Mouse (Mus musculus): Measurements from ENCODE around the gene Tyrp1. TPM values are rescaled to one million over a fixed set of nuclear protein-coding genes. Genes with fewer than 3 reads are reported as not detected.

Gene Tyrp1
- polyA plus RNA-seq, 1 experiment from 2014 or later = 0.26 TPM

DNA sequence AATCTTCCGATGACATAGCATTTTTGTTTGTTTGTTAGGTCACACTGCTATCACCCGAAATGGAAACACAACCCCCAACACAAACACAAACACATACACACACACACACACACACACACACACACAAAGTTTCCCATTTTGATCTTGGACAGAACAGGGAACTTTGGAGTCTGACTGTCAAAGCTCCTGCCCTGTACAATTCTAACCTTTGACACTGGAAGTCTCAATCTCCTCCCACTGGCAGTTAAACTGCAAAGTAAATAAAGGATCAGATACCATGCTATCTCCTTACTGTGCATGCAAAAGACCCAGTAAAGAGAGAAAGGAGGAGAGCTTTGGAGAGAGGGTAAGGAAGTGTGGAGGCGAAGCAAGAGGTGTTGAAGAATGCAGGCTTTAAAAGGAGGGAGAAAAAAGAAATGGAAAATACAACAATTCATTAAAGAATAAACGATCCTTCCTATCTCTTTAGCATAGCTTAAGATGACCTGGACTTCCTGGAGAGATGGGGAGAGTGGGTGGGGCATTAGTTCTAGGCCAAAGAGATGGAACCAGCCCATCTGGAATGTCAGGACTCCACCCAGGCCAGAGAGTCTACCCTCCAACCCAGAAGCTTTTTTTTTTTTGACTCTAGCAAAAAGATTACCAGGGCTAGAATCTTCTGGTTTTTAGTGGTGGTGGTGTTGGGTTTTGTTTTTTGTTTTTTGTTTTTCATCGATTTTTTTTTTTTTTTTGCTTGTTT lies 40.4 kb downstream of the Tyrp1 start:
- no peaks in the 10 kb centered on the region for H3K4me1 ChIP-seq (ENCODE audit: control insufficient read depth, insufficient read depth, low read depth, low read length)
- H3K27me3 ChIP-seq (replicated peaks; ENCODE audit: control insufficient read depth, insufficient read depth, low read length) = no peaks in the 10 kb centered on the region
- WGBS = 66% methylated on average over 5 of the region's 5 CpGs
- H3K36me3 ChIP-seq (ENCODE audit: control insufficient read depth, insufficient read depth, low read length) = no peaks in the 10 kb centered on the region
- H3K4me2 ChIP-seq (ENCODE audit: low read length) = no peak overlapping the region
- no peaks in the 10 kb centered on the region for H3K9me3 ChIP-seq (ENCODE audit: control insufficient read depth, low read length)
- H3K4me3 ChIP-seq (ENCODE audit: low read length) = no peak overlapping the region
- no peak for ATAC-seq
- H3K27ac ChIP-seq (ENCODE audit: low read depth, low read length) = no peak overlapping the region
- no peak overlapping the region for H3K9ac ChIP-seq (ENCODE audit: low read depth, low read length)

DNA sequence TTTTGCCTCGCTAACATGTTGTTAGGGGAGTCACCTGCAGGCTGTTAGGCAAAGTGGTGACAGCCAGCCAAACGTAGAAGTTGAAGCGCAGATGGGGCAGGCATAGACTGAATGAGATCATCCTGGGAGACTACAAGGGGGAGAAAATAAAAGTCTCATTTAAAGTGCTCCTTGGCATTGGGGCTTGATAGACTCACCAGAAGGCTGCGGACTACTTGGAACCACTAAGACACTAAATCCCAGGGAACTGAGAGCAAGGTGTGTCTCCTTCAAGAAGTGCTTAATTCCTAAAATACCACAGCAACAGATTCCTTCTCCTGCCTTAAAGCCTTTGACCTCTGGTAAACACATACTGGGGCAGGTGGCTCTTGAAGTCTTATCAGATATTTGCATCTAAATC lies 41.1 kb downstream of the Tyrp1 start:
- Histone ChIP-seq H3K9ac (ENCODE audit: low read depth, low read length) (no peak overlapping the region), H3K4me2 (ENCODE audit: low read length) (no peak overlapping the region), H3K27me3 (replicated peaks; ENCODE audit: control insufficient read depth, insufficient read depth, low read length) (no peaks in the 10 kb centered on the region), H3K9me3 (ENCODE audit: control insufficient read depth, low read length) (no peaks in the 10 kb centered on the region), H3K4me1 (ENCODE audit: control insufficient read depth, insufficient read depth, low read depth, low read length) (no peaks in the 10 kb centered on the region), H3K27ac (ENCODE audit: low read depth, low read length) (no peak overlapping the region), H3K36me3 (ENCODE audit: control insufficient read depth, insufficient read depth, low read length) (no peaks in the 10 kb centered on the region), H3K4me3 (ENCODE audit: low read length) (no peak overlapping the region)
- WGBS = 68% methylated on average over 4 of the region's 4 CpGs
- no peak for ATAC-seq

DNA sequence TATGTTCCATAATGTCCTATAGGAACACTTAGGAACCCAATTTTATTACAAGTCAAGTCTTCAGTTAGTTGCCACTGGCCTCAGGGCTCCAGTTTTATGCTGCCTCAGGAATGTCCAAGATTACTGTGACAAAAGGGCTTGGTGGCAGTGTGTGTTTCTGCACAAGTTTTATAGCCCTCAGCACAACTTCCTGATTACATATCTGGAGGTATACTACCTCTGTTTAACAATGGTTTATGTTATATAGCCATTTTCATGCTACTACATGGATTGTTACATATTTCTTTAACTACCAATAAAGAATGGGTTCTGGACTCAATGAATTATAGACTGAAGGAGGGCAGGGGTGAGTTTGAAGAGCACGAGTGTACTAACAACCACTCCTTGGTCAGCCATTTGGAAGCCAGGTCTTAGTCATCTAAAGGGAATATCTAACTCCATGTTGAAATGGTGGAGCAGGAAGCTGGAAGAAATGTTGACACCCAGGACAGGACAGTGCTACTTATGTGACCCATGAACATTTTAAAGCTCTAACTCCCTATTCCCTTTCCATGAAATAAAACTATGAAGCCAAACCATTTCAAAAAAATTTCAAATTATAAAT lies 48.2 kb downstream of the Tyrp1 start:
- WGBS = 89% methylated on average over 1 of the region's 1 CpGs
- no peak overlapping the region for H3K4me3 ChIP-seq (ENCODE audit: low read length)
- H3K4me1 ChIP-seq (ENCODE audit: control insufficient read depth, insufficient read depth, low read depth, low read length) = no peaks in the 10 kb centered on the region
- H3K9me3 ChIP-seq (ENCODE audit: control insufficient read depth, low read length) = no peaks in the 10 kb centered on the region
- no peak for ATAC-seq
- no peak overlapping the region for H3K4me2 ChIP-seq (ENCODE audit: low read length)
- H3K9ac ChIP-seq (ENCODE audit: low read depth, low read length) = no peak overlapping the region
- H3K27ac ChIP-seq (ENCODE audit: low read depth, low read length) = no peak overlapping the region
- no peaks in the 10 kb centered on the region for H3K27me3 ChIP-seq (replicated peaks; ENCODE audit: control insufficient read depth, insufficient read depth, low read length)
- H3K36me3 ChIP-seq (ENCODE audit: control insufficient read depth, insufficient read depth, low read length) = no peaks in the 10 kb centered on the region

DNA sequence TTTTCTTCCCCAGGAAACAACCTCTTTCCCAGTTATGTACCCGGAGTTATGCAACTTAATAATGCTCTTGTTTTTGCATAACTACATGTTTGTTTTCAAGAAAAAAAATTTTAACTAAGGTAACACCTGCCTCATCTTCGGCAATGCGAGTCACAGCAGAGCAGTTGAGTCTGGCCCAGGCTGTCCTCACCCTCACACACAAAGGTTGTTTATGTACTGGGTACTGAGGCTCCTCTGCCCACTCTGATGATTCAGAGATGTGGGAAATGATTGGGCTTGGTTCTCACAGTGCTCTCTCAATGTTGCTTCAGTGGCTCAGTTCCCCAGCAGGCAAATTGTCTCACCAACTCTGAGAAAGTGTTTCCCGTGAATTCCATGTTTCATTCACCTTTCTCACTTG lies 52.7 kb downstream of the Tyrp1 start:
- no peak overlapping the region for H3K4me3 ChIP-seq (ENCODE audit: low read length)
- no peaks in the 10 kb centered on the region for H3K27me3 ChIP-seq (replicated peaks; ENCODE audit: control insufficient read depth, insufficient read depth, low read length)
- H3K27ac ChIP-seq (ENCODE audit: low read depth, low read length) = no peak overlapping the region
- no peaks in the 10 kb centered on the region for H3K36me3 ChIP-seq (ENCODE audit: control insufficient read depth, insufficient read depth, low read length)
- no peak overlapping the region for H3K4me2 ChIP-seq (ENCODE audit: low read length)
- H3K9me3 ChIP-seq (ENCODE audit: control insufficient read depth, low read length) = no peaks in the 10 kb centered on the region
- no peaks in the 10 kb centered on the region for H3K4me1 ChIP-seq (ENCODE audit: control insufficient read depth, insufficient read depth, low read depth, low read length)
- no peak overlapping the region for H3K9ac ChIP-seq (ENCODE audit: low read depth, low read length)
- WGBS = 88% methylated on average over 4 of the region's 4 CpGs
- no peak for ATAC-seq

DNA sequence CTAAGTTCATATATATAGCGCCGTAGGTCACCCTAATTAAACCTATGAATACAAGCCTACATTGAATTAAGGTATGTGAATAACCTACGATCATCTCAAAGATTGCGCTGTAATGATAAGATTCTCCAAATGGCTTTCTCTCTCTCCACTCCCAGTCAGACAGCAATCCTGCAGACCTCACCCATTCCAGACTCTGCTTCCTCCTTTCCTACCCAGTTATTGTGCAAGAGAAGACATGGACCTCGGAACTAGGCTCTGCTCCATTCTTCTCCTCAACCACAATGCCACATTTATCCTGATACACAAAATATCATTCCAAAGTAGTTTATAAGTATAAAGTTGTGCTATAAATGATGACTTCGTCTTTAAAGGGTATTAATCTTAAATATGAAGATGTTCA lies 57.1 kb downstream of the Tyrp1 start:
- no peak overlapping the region for H3K4me3 ChIP-seq (ENCODE audit: low read length)
- H3K9me3 ChIP-seq (ENCODE audit: control insufficient read depth, low read length) = no peaks in the 10 kb centered on the region
- WGBS = 94% methylated on average over 6 of the region's 6 CpGs
- no peak overlapping the region for H3K4me2 ChIP-seq (ENCODE audit: low read length)
- no peak overlapping the region for H3K9ac ChIP-seq (ENCODE audit: low read depth, low read length)
- no peak for ATAC-seq
- H3K4me1 ChIP-seq (ENCODE audit: control insufficient read depth, insufficient read depth, low read depth, low read length) = no peaks in the 10 kb centered on the region
- H3K27me3 ChIP-seq (replicated peaks; ENCODE audit: control insufficient read depth, insufficient read depth, low read length) = no peaks in the 10 kb centered on the region
- H3K36me3 ChIP-seq (ENCODE audit: control insufficient read depth, insufficient read depth, low read length) = no peaks in the 10 kb centered on the region
- H3K27ac ChIP-seq (ENCODE audit: low read depth, low read length) = no peak overlapping the region

DNA sequence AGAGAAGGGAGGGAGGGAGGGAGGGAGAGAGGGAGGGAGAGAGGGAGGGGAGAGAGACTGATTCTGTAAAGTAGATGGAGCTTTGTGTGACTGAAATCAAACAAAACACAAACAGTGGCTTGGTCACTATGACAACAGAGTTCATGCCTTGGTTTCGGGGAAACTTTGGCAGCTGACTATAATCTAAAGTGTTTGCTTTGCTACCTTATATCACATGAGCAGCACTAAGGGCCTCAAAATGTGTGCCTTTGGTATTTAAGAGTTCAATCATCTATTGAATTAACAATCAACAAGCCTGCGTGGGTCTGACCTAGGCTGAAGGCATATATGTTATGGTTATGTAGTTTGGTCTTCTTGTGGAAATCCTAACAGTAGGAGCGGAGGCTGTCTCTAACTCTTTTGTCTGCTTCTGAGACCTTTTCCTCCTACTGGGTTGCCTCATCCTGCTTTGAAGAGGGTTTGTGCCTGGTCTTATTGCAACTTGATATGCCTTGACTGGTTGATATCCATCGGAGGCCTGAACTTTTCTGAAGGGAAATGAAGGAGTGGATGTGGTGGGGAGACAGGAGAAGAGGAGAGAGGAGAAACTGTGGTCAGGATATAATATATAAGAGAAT lies 61.5 kb downstream of the Tyrp1 start:
- 66% methylated on average over 4 of the region's 4 CpGs for WGBS
- H3K9ac ChIP-seq (ENCODE audit: low read depth, low read length) = no peak overlapping the region

More for the DNA sequence above, 61.5 kb downstream of the Tyrp1 start:
- no peaks in the 10 kb centered on the region for H3K4me1 ChIP-seq (ENCODE audit: control insufficient read depth, insufficient read depth, low read depth, low read length)
- no peak overlapping the region for H3K4me2 ChIP-seq (ENCODE audit: low read length)
- ATAC-seq = no peak
- no peaks in the 10 kb centered on the region for H3K9me3 ChIP-seq (ENCODE audit: control insufficient read depth, low read length)
- no peak overlapping the region for H3K27ac ChIP-seq (ENCODE audit: low read depth, low read length)
- no peaks in the 10 kb centered on the region for H3K27me3 ChIP-seq (replicated peaks; ENCODE audit: control insufficient read depth, insufficient read depth, low read length)
- H3K36me3 ChIP-seq (ENCODE audit: control insufficient read depth, insufficient read depth, low read length) = no peaks in the 10 kb centered on the region
- no peak overlapping the region for H3K4me3 ChIP-seq (ENCODE audit: low read length)

Other genes starting within 250 kb of the Tyrp1 start
- gene Lurap1l, start 76.5 kb downstream of the Tyrp1 start, polyA plus RNA-seq (2015; fragmentation: Nextera tagmentation; extraction: Ambion mirVana) = 9.9 and 10.5 TPM in 2 replicates